Mouse (Mus musculus) gastrocnemius, postnatal 4 days (tissue): ENCODE measurements around the gene Mat2a. TPM values are rescaled to one million over a fixed set of nuclear protein-coding genes. Genes with fewer than 3 reads are reported as not detected.
"Not testable (repeated sequence)": the region's sequence is repeated elsewhere in the genome, so short reads cannot be mapped to it uniquely, and the experiment has no call there.

ENCODE experiments used
- DNase-seq, 2 experiments: peaks; one replicate each; pipeline ENCODE4 v3.0.0; 2021 to 2022; ENCODE audit warnings: low spot score in 2 of 2, mixed read lengths in 2 of 2
- long read RNA-seq, 2 experiments: library from polyadenylated mRNA; stranded (forward); transcript quantifications; one replicate each; pipeline ENCODE4 v2.0.0; 2021
- total RNA-seq, 2 experiments: library from RNA; stranded (reverse); gene quantifications; 2 replicates each; pipeline ENCODE4 v1.2.3; 2021

Gene Mat2a
- 100 to 1,000 TPM; 220 to 262 TPM for total RNA-seq
- long read RNA-seq, experiment 1, transcript Mat2a-202 (8 exons, 3,387 nt): minor isoform, 47 of 394 reads
- long read RNA-seq, experiment 1, transcript Mat2a-201 (9 exons, 2,804 nt): major isoform, 312 of 394 reads
- long read RNA-seq, experiment 1, partial matches to known transcripts: 14 of 394 reads
- long read RNA-seq, experiment 1, other reads (novel, unspliced or antisense): 21 of 394 reads
- long read RNA-seq, experiment 2, transcript Mat2a-201 (9 exons, 2,804 nt): major isoform, 341 of 436 reads
- long read RNA-seq, experiment 2, transcript Mat2a-202 (8 exons, 3,387 nt): minor isoform, 49 of 436 reads
- long read RNA-seq, experiment 2, partial matches to known transcripts: 15 of 436 reads
- long read RNA-seq, experiment 2, other reads (novel, unspliced or antisense): 31 of 436 reads

DNA sequence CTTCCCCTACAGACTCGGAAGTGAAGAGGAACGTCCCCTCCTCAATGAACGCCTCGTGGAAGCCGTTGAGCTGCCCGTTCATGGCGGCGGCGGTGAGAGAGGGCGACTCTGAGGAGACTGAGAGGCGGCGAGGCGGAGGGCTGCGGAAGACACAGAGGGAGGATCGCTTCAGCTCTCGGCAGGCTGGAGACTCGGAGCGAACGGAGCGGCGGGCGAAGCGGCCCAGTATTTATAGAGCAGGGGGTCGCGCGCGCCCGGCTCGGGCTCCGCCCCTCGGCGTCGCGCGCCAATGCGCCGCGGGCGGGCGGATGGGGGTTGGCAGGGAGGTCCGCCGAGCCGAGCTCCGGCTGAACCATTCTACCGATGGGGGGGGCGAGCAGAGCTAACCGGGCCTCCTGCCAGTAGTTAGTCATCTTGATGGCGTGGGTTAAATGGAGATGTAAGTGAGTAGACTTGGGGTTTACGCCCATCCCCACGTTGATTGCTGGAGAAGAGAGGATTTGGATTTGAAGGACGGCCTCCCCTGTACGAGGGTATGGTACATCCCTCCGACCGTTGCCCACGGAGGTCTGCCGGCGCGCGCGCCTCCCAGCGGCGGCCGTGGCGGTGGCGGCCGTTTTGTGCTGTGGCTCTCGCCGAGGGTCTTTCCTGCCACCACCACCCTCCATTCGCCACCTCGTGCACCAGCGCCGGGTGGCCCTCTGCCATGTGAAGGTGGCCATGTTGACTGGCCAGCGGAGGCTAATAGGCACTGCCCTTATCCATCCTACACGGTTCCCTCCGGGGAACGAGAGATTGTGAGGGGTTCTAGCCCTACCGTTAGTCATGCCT, at the start of gene Mat2a:
Mat2a (minus strand) TSS at position 204 of the 831 bp plus-strand sequence.
- DNase-seq: peak; percentile 93 to 97

DNA sequence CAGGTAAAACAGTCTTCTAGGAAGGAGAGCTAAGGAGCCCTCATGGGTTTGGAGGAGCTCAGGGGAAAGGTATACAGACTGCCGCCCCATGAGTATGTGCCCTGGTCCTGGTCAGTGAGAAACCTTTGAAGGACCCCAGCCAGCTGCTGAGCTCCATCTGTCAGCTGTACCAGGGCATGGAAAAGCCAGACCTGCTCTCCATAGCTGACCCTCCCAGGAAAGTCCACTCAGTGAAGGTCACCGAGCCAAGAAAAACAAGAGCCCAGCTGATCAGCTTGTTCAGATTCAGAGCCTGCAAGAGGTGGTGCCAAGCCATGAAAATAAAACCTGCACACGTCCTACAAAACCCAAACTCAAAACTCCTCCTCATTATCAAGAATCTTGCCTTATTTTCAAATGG, 49.5 kb upstream of the Mat2a start:
- DNase-seq: no peak

DNA sequence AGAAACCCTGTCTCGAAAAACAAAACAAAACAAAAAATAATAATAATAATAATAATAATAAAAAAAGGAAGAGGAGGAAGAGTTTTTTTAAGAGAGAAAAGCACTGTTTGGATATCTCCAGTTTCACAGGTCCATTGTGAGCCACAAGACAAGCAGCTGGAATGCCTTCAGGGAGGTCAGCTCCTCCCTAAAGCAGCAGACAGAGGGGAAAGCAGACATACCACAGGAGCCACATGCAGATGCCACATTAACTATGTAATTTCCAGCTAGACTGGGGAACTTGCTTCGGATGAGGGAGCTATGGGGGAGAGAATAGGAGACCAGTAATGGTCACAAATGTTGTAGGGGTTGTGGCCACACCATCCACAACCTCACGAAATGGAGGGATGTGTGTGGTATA, 47.9 kb upstream of the Mat2a start:
- DNase-seq: no peak

DNA sequence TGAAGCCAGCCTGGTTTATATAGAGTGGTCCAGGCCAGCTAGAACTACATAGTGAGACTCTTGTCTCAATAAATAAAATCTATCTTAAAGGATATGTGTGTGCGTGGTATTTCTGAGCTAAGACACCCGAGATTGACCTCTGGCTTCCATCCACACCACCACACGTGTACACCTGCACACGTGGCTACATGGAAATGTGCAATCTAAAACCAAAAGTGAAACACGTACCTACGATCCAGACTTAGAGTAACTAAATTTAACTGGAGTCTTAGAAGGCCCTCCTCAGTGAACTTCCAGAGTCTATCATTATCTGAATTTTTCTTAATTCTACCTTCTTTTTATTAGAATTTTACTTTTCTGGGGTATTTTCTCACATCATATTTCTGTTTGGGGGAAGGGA, 46.9 kb upstream of the Mat2a start:
- DNase-seq: no peak

DNA sequence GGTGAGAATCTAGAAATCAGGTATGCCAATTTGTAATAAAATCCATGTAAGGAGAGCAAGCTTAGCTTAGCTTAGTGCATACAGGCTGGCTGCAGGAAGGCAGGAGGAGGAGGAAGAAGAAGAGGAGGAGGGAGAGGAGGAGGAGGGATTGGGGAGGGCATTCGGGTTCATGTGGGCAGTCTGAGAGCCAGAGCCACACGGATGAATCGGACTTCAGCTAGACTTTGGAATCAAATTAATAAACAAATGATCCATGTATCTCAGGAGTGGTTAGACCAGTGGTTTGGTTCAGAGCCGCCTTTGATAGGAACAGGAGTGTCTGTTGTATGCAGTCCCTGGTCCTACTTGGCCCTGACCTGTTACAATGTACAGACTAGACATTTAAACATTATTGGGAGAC, 45.5 kb upstream of the Mat2a start:
- DNase-seq: no peak

DNA sequence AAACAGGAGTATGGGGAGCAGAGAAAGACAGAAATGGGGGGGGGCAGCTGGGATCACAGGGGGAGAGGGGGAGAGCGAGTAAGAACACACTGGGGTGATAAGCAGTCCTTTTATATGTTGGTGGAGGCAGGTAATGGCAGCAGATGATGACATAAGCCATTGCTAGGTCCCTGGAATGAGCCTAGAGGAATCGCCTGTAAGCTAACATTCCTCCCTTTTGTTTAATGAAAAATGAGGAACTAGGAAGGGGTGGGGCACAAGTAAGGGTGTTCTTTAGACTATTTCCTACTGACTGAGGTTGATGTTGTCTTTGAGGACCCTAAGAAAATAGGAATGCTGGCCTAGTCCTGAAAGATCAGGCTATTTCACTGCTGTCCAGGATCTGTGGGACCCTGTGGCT, 42.8 kb upstream of the Mat2a start:
- no peak for DNase-seq

DNA sequence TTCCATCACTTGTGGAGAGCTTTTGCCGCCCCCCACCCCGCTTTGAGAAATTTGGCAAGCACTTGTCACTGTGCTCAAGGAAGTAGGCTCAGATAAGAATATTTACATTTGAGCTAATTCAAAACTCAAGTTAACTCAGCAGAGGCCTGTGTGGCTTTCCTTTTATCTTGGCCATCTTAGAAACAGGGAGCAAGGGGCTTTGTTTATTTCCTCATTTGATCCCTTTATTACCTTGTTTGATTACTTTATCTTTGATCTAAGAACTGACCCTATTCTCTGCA, 41.0 kb upstream of the Mat2a start:
- no peak for DNase-seq

DNA sequence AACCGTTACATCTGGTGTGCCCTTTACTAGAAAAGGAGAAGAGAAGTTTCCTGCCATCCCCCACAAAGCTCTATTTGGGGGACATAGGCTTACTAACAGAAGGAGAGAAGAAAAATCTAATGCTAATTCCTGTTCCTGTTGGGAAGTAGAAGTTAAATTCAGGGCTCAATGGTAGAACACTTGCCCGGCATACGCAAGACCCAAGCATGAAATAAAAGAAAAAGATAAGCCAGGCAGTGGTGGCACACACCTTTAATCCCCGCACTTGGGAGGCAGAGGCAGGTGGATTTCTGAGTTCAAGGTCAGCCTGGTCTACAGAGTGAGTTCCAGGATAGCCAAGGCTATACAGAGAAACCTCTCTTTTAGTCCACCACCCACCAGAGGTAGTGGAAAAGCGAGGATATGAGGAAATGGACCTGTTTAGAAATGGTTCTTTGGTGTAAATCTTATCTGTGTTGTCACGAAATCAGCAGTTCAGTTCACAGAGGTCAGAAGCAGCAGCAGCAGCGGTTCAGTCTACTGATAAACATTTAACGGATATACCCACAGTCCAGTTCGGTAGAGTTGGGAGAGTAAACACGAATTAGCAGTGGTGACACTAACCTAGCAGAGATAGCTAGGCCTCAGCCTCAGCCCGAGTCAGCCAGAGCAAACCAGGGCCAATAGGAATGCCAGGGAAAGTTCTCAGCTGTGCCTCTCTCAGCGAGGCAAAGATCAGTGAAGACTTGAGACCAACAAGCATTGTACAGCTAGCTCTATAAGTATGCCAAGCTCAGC, 40.5 kb upstream of the Mat2a start:
- no peak for DNase-seq

DNA sequence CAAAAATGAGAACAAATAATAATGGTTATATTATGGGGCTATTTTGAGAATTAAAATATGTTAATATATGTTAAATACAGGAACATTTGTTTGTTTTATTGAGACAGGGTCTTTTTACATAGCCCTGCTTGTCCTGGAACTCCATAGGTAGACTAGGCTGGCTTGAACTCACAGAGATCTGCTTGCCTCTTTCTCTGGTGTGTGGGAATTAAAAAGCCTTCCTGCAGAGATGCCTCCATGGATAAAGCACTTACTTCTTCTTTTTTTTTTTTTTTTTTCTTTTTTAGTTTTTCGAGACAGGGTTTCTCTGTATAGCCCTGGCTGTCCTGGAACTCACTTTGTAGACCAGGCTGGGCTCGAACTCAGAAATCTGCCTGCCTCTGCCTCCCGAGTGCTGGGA, 39.3 kb upstream of the Mat2a start:
- not testable (repeated sequence) for DNase-seq

DNA sequence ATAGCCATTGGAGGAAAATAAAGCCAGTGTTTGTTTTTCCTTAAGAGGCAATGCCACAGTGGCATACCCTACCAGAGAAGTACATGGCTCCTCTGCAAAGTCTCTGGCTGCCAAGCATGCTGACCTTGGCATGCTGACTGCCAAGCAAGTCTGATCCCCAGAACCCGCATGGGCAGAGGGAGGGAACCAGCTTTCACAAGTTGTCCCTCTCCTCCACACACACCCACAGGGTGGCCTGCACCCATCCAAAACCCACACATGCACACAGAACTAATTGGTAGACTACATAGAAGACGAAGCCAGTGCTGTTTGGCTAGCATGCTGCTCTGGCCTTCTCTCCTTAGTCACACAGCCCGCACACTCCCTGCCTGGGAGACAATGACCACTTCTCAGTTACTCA, 38.3 kb upstream of the Mat2a start:
- no peak for DNase-seq

DNA sequence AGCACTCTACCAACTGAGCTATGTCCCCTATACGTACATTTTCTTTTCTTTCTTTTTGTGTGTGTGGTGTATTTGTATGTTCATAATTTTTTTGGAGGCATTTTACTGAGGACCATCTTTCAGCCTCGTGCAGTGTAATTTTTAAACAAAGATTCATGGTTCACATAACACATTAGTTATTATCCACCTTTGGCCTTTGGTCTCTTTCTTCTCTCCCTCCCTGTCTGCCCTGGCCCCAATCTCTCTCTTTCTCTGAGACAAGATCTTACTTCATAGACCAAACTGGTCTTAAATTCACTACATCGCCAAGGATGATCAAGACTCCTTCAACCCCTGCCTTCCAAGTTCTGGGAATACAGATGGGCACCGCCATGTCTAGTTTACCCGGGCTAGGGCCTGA, 37.5 kb upstream of the Mat2a start:
- no peak for DNase-seq

DNA sequence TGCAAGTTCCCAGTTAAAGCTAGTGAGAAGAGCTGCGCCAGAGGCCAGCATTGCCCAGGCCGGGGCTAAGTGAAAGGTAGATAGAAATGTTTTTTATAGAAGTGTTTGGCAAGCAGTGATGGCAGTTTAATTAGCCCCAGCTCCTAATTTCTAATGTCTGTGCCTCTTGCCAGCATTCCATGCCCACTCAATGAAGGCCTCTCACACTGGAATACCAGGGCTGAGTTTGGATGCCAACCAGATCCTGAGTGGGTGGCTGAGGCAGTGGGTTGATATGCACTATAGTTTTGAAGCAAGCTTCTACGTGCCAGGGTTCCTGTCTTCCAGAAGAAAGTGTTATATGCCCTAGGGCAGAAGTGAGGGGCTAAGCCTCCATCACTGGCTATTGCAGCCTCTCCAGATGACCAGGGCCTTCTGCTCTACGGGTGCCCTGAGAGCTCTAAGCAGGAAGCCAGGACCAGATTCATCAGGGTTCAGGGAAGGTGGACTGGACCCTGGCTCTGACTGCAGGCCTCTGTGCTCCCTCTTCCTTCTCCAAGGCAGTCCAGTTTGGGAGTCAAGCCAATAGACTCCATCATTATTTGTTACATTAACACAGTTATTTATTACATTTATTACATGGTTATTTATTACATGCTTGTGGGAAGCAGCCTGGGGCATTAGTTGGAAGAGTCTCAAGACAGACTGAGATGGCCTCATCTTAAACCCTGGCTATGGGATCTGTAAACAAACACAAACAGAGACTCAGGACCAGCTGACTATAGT, 36.0 kb upstream of the Mat2a start:
- DNase-seq: no peak

DNA sequence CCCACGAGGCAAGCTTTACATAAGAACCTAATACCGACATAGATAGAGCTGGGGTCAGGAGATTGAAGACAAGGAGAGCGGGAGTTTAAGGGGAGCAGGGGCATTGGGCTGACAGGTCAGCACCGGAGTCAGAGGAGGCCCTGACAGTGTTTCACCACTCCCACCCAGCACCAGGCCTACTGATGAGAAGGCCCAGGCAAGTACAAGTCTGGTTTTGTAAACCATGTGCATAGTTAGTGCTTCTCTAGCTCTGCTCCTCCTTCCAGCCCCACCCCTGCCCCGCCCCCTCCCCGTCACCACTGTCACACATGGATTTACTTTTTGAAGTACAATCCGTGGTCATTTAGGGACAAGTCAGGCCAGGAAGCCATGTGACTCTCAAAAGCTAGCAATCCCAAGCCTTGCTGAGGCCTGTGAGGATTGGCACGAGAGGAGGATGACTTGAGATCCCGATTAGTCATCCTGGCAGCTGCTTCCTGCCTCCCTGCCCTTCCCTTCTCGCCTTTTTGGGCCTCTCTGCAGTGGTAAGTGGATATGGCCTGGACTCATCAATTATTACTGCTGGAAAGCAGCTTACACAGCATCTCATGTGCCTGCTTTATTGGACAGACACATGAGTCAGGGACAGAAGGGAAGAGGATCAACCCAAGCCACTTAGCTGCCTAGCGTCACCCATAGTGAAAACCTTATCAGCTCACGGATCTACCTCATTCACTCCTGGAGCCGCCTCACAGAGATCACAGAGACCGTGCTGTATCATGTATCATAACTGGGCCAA, 34.1 kb upstream of the Mat2a start:
- DNase-seq: peak; percentile 42 to 71

DNA sequence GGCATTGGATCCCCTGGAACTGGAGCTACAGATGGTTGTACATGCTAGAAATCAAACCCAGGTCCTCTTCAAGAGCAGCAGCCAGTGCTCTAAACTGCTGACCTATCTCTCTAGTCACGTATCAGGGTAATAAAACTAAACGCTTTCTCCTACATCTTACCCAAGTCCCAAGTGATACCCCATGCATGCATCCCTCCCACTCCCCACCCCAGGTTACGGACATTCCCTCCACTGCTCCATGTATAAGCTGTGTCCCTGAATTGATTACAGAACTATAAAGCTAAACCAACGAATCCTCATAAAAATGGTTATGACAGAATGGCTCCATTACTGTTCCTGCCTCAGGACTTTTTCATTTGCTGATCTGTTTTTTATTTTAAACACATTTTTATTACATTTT, 26.8 kb upstream of the Mat2a start:
- no peak for DNase-seq

DNA sequence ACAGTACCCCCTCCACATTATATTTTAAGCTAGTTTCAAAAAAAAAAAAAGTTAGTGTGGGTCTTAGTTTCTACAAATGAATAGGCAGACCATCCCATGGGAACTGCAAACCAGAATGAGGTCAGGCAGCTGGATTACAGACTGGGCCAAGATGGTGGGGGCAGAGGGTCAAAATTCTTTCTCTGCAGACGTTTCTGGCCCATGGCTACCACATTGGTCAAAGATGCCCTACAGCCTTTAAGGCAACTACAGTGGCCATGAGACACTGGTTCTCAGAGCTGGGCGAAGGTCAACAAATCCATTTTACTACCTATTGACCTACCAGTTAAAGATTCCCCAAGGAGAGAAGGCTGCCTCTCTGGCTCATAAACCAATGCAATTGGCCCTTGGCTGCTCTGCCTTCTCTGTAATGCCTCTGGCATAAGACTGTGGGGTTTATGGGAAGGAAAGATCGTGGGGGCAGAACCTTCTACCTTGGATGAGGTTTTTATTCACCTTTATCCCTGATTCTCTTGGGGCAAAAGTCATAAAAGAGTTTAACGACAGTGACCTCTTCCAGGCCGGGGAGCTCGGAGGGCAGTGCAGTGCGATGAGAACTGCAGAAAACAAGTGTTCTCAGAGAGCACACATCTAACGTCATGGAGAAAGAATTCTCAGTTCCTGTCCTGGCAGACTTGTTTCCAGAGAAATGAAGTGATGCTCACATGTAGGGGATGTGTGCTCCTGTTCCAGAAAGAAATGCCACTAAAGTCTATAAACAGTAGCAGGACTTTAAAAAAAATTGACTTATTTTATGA, 26.2 kb upstream of the Mat2a start:
- DNase-seq: peak in 1 of 2 experiments; percentile 29

DNA sequence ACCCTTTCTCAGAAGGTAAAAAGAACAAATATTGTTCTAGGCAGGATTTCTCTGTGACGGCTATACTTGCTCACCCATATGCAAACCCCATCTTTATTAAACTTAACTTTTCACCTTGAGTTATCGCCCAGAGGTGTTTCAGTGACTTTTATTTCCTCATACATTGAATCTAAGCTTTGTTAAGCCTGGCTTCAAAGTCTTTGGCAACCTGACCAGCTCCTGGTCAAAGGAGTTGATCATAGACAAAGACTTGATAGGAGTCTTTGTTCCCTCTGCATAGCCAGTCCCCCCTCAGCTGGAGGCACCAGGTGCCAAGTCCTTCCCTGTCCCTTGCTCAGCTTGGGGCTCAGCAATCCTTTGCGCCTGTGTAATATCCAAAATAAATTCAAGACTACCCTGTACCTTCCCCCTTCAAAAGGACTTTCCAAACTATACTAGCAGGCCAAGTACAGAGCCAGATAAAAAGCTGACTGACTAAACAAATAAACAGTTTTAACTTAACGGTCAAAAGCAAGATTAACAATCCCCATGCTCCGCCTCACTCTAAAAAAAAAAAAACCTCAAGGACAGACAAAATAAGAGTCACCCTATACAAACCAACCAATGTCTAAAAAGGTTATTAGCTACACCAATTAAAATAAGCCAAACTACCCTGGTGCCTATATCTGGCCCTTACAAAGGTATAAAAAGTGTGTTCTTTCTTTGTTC, 23.3 kb upstream of the Mat2a start:
- DNase-seq: not testable (repeated sequence)

DNA sequence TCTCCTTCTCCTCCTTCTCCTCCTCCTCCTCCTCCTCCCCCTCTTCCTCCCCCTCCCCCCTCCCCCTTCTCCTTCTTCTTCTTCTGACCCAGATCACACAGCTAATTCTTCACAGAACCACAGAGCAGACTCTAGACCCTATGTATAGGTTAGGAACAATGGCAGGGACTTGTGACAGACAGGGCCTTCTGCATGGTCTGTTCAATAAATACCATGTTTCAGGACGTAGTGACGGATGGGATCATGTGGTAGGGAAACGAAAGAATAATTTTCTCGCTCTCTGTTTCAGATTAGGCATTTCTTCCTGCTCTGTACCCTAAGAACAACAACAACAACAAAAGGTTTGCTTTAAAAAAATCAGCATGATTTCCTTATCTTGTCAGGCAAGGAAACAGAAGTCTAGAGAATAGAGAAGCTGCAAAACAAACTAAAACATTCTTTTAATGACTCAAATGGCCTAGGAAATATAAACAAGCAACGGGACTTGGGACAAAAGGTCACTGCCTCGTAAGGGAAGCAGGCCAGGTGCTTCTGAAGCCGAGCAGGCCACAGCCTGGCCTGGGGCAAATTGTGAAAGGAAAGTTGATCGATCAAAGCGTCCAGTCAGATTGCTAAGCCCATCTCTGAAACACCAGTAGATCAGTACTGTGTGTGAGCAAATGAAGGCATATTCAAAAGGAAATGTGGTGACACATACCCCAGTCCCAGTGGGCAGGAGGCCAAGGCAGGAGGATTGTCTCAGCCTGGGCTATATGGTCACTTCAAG, 20.9 kb upstream of the Mat2a start:
- no peak for DNase-seq

DNA sequence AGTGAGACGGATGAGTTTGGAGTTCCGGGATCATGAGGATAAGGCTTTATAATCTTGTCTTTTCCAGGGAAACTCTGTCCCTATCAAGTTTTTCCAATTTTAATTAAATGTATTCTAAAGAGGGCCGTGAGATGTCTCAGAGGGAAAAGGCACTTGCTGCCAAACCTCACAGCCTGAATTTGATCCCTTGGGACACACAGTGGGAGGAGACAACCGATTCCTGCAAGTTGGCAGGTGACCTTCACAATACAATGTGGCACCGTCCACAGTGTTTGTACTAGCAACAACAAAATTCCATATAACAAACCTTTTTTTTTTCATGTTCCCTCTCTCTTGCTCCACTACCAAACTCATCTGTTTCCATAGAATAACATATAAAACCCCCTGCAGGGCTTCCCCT, 19.6 kb upstream of the Mat2a start:
- DNase-seq: no peak
